Mouse (Mus musculus) liver, adult 10 weeks (tissue): ENCODE data around the gene Gm6882. TPM values are rescaled to one million over a fixed set of nuclear protein-coding genes. Genes with fewer than 3 reads are reported as not detected.

Source experiments
- polyA plus RNA-seq: library from polyadenylated mRNA; stranded (reverse); fragments of 350-450 nt; fragmentation: Illumina TruSeq; extraction: RNeasy Lipid Tissue Mini Kit (QIAGEN cat#74804); gene quantifications from one replicate; pipeline ENCODE4 v1.2.3, GENCODE M21; 2014; ENCODE audit warnings: low read depth, low replicate concordance

The Gm6882 gene
- polyA plus RNA-seq = not detected

GRCm38 (mm10) chr7:21432645-21433044 is at the start of gene Gm6882:
TSS of gene Gm6882 (minus strand) at chr7:21432745.

Other genes starting within 250 kb of the Gm6882 start
- not detected for gene Gm5157, start 242.3 kb downstream of the Gm6882 start, polyA plus RNA-seq
- not detected for gene Vmn1r124, start 172.1 kb downstream of the Gm6882 start, polyA plus RNA-seq
- not detected for gene Vmn1r125, start 160.6 kb downstream of the Gm6882 start, polyA plus RNA-seq
- gene Vmn1r126, start 131.3 kb downstream of the Gm6882 start, polyA plus RNA-seq = not detected
- gene Vmn1r127, start 112.9 kb downstream of the Gm6882 start, polyA plus RNA-seq = not detected
- not detected for gene Vmn1r128, start 83.4 kb downstream of the Gm6882 start, polyA plus RNA-seq
- gene Vmn1r129, start 71.5 kb downstream of the Gm6882 start, polyA plus RNA-seq = not detected
- gene Vmn1r130, start 79.0 kb upstream of the Gm6882 start, polyA plus RNA-seq = not detected
- not detected for gene Vmn1r131, start 113.3 kb upstream of the Gm6882 start, polyA plus RNA-seq
- not detected for gene Vmn1r132, start 181.3 kb upstream of the Gm6882 start, polyA plus RNA-seq